Comparison of ENCODE assay signal across 9 mouse cellular contexts in the genomic region with DNA sequence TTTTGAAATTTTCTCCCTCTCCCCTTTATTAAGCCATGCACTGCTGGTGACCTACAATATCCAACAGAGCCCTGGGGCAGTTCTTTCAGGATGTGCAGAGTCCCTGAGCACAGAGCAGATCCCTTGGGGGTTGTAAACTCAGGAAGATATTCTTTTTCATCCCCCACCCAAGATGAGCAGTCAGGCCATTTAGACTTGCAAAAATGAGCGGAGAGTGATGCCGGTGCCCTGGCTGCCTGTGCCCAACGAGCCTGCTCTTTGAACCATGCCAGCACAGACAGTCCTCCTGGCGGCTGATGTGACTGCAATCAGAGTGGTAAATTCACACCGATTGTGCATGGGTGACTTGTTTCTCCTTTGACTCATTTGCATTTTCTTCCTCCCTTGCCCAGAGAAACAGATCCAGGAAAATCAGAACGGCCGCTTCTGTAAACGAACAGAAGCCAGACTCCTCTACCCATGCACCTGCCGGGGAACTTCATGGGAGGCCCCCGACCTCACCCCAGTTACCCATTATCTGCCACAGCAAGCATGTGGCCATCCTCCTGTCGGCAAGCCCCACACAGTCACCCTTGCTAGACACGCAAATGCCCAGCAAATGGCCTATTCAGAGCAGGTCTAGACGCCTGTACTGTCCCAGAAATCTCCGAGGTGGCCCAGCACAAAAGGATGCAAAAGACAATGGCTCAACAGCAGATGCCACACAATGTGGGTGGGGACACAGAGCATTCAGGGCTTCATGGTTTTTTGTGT.
DNase-seq lines count a peak whose midpoint lies in the region; ATAC-seq and TF ChIP-seq lines count a peak whose summit lies in the region.
"Had no signal": no experiment of that assay in that cellular context is flagged by ENCODE, and none has a peak within 500 bp of the region (broad histone marks: within the 10 kb centered on the region; RNA-seq: fewer than 3 reads in every experiment).

No protein-coding gene starts in this region.

- peaks cover 18% of the 10 kb centered on the region for H3K4me1 ChIP-seq in hindbrain, embryonic 15.5 days (replicated peaks)
- H3K4me1 ChIP-seq in midbrain, embryonic 11.5 days (ENCODE audit: control insufficient read depth, insufficient read depth, low read length), result peaks cover 22% of the 10 kb centered on the region

- POLR2A ChIA-PET in Patski (lab: Charles Lee), result interaction anchor here (0.5 to 0.7 kb wide), 2 partner anchors 291 to 1350 kb away, joined by 3 read pairs; no protein-coding TSS in a partner anchor

- no peak overlapping the region for H3K9ac ChIP-seq in hindbrain, embryonic 15.5 days
- H3K9ac ChIP-seq in midbrain, embryonic 11.5 days (ENCODE audit: low read length), result no peak overlapping the region; the same call in 1 of the 2 replicates

- intact Hi-C loops in gastrocnemius, postnatal 36 days (cut with DNase I), result no loop called here

- H3K27me3 ChIP-seq in Patski, result no peaks in the 10 kb centered on the region
- no peaks in the 10 kb centered on the region for H3K27me3 ChIP-seq in hindbrain, embryonic 15.5 days
- H3K27me3 ChIP-seq in midbrain, embryonic 11.5 days (ENCODE audit: control insufficient read depth, insufficient read depth, low read length), result no peaks in the 10 kb centered on the region

- DNase-seq in Patski (ENCODE audit: low read depth, low spot score), result peak; percentile 38
- peak; percentile 53 for DNase-seq in embryo, embryonic 11 days
- DNase-seq in midbrain, embryonic 11.5 days (ENCODE audit: low spot score, missing footprints), result peak; percentile 92
- no peak for DNase-seq in gastrocnemius, postnatal 36 days
- DNase-seq in layer of hippocampus, adult 9-11 months, result no peak

- CTCF ChIA-PET in Patski (lab: Charles Lee), result no interaction called here

- no peak for TF ChIP-seq CTCF in Patski (IDR thresholded peaks at IDR 0.05)

- in situ Hi-C loops in Patski (cut with MboI; ENCODE audit: low pct_unique_long_range_greater_than_20kb), result no loop called here

- no peak overlapping the region for H3K4me3 ChIP-seq in hindbrain, embryonic 15.5 days
- no peak overlapping the region for H3K4me3 ChIP-seq in midbrain, embryonic 11.5 days (ENCODE audit: low read depth, low read length)
- H3K4me3 ChIP-seq: erythroblast, embryonic 14.5 days had no signal

- peak overlapping the region; percentile 25; the same call in 1 of the 2 replicates for H3K27ac ChIP-seq in hindbrain, embryonic 15.5 days (replicated peaks)
- peak overlapping the region; percentile 66 for H3K27ac ChIP-seq in midbrain, embryonic 11.5 days (ENCODE audit: low read depth, low read length)

- H3K9me3 ChIP-seq in hindbrain, embryonic 15.5 days, result no peaks in the 10 kb centered on the region
- no peaks in the 10 kb centered on the region for H3K9me3 ChIP-seq in midbrain, embryonic 11.5 days (ENCODE audit: control insufficient read depth, low read length)

- ATAC-seq in Patski, result peak; percentile 61
- ATAC-seq in hindbrain, embryonic 15.5 days (ENCODE audit: low FRiP score, low read depth), result peak; percentile 60; the same call in 1 of the 2 replicates
- ATAC-seq in midbrain, embryonic 11.5 days (ENCODE audit: low FRiP score), result peak; percentile 80
- no peak for ATAC-seq in megakaryocyte-erythroid progenitor cell, adult 5-6 weeks (replicated peaks; ENCODE audit: low FRiP score, low TSS enrichment, poor library complexity, severe bottlenecking)
- ATAC-seq in monocyte, adult 5-6 weeks (replicated peaks; ENCODE audit: insufficient number of reproducible peaks, low FRiP score, low TSS enrichment, poor library complexity, severe bottlenecking), result no peak

- H3K4me2 ChIP-seq in hindbrain, embryonic 15.5 days, result peak overlapping the region; percentile 27
- peak overlapping the region; percentile 10; the same call in 1 of the 2 replicates for H3K4me2 ChIP-seq in midbrain, embryonic 11.5 days

- no peaks in the 10 kb centered on the region for H3K36me3 ChIP-seq in hindbrain, embryonic 15.5 days
- no peaks in the 10 kb centered on the region for H3K36me3 ChIP-seq in midbrain, embryonic 11.5 days (ENCODE audit: control insufficient read depth, insufficient read depth, low read length)

- WGBS in hindbrain, embryonic 15.5 days, result 8% methylated on average over 14 of the region's 14 CpGs
- WGBS in midbrain, embryonic 11.5 days, result 26% methylated on average over 14 of the region's 14 CpGs

Comparison
In these comparisons a context has a peak if more than half of its experiments do, and no peak if none do; other contexts are left out.
1. ATAC-seq: peak in Patski (single experiment), hindbrain, embryonic 15.5 days (single experiment) and midbrain, embryonic 11.5 days (single experiment); none in megakaryocyte-erythroid progenitor cell, adult 5-6 weeks (single experiment) and monocyte, adult 5-6 weeks (single experiment).
2. DNase-seq: peak in Patski (single experiment), embryo, embryonic 11 days (single experiment) and midbrain, embryonic 11.5 days (single experiment); none in gastrocnemius, postnatal 36 days (0 of 2) and layer of hippocampus, adult 9-11 months (single experiment).